Mouse (Mus musculus): ENCODE data around the gene Xpnpep3. TPM values are rescaled to one million over a fixed set of nuclear protein-coding genes. Genes with fewer than 3 reads are reported as not detected.

Xpnpep3 gene
- polyA plus RNA-seq, 1 experiment from 2014 or later: 8.7 TPM

DNA sequence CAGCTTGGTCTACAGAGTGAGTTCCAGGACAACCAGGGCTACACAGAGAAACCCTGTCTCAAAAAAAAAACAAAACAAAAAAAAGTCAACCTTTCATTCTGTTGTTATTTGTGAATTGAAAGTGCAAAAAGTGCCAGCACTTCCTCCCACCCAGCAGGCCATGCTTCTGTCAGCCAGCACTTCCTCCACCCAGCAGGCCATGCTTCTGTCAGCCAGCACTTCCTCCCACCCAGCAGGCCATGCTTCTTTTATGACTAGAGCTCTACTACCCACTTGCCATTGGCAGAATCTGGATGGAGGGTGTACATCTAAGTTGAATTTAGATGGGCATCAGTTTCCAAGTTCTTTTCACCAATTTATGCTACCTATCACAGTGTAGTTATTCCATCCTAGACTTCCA lies 6.9 kb upstream of the Xpnpep3 start:
- Histone ChIP-seq H3K9ac (ENCODE audit: low read depth, low read length) (no peak overlapping the region), H3K36me3 (ENCODE audit: insufficient read depth, low read length) (peaks cover 15% of the 10 kb centered on the region; the same call in 1 of the 2 replicates), H3K4me1 (replicated peaks; ENCODE audit: insufficient read depth, low read length) (peaks cover 3% of the 10 kb centered on the region), H3K4me3 (replicated peaks; ENCODE audit: low read depth, low read length) (no peak overlapping the region), H3K9me3 (replicated peaks; ENCODE audit: low read length) (no peaks in the 10 kb centered on the region), H3K4me2 (ENCODE audit: low read length) (no peak overlapping the region), H3K27me3 (ENCODE audit: insufficient read depth, low read length) (no peaks in the 10 kb centered on the region), H3K27ac (no peak overlapping the region)
- DNase-seq (ENCODE audit: low spot score) (no peak), ATAC-seq (replicated peaks; ENCODE audit: low FRiP score, low read depth) (no peak)
- no peak for TF ChIP-seq CTCF (IDR thresholded peaks at IDR 0.05; ENCODE audit: low read depth)

DNA sequence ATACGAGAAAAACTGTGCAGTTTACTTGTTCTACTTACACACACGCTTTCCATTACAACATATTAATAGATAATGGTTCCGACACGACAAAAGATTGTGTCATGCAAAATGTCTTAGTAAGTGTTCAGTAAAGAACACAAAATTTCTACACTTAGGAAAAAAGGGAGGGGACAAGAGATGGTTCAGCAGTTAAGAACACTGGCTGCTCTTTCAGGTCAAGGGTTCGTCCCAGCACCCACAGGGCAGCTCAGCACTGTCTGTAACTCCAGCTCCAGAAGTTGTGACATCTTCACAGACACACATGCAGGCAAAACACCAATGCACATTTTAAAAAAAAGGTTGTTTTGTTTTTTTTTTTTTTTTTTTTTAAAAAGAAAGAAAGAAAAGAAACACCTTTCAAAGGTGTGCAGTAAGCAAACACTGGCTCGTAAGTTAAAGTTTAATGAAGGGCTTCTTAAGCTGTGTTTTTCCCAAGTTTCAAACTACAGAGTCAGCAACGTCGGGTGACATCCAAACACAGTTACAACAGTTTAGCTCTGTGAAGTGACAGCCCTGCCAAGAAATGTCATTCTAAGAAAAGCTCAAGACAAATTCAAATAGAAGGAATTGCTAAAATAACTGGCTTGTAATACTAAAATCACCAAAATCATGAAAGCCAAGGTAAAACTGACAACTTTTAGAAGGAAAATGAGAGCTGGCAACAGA lies 5.6 kb upstream of the Xpnpep3 start:
- 69% methylated on average over 8 of the region's 8 CpGs for WGBS
- no peak for TF ChIP-seq CTCF (IDR thresholded peaks at IDR 0.05; ENCODE audit: low read depth)
- Histone ChIP-seq H3K9ac (ENCODE audit: low read depth, low read length) (no peak overlapping the region), H3K9me3 (replicated peaks; ENCODE audit: low read length) (no peaks in the 10 kb centered on the region), H3K27me3 (ENCODE audit: insufficient read depth, low read length) (no peaks in the 10 kb centered on the region), H3K4me1 (replicated peaks; ENCODE audit: insufficient read depth, low read length) (peaks cover 4% of the 10 kb centered on the region), H3K4me2 (ENCODE audit: low read length) (no peak overlapping the region), H3K4me3 (replicated peaks; ENCODE audit: low read depth, low read length) (no peak overlapping the region), H3K36me3 (ENCODE audit: insufficient read depth, low read length) (peaks cover 7% of the 10 kb centered on the region; the same call in 1 of the 2 replicates), H3K27ac (no peak overlapping the region)
- no peak for DNase-seq (ENCODE audit: low spot score)
- no peak for ATAC-seq (replicated peaks; ENCODE audit: low FRiP score, low read depth)

DNA sequence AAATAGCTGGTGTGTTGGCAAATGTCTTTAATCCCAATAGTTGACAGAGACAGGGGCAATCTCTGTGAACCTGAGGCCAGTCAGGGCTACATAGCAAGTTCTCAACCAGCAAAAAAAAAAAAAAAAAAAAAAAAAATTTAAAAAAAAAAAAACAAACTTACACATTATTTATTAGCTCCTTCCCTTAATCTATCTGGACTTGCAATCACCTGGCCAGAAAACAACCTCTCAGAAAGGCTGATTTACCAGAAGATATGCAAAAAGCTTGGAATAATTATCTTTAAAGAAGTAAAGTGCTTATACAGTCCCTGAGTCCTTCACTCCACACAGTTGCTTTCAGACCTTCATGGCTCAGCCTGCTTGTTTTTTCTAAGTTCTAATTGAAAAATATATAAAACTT lies 1.7 kb upstream of the Xpnpep3 start:
- H3K4me3 ChIP-seq (replicated peaks; ENCODE audit: low read depth, low read length): peak overlapping the region; percentile 99
- no peak for TF ChIP-seq CTCF (IDR thresholded peaks at IDR 0.05; ENCODE audit: low read depth)
- H3K9ac ChIP-seq (ENCODE audit: low read depth, low read length): peak overlapping the region; percentile 96; the same call in 1 of the 2 replicates
- H3K27me3 ChIP-seq (ENCODE audit: insufficient read depth, low read length): no peaks in the 10 kb centered on the region
- H3K27ac ChIP-seq: no peak overlapping the region
- DNase-seq (ENCODE audit: low spot score) (no peak), ATAC-seq (replicated peaks; ENCODE audit: low FRiP score, low read depth) (no peak)
- peaks cover 4% of the 10 kb centered on the region for H3K4me1 ChIP-seq (replicated peaks; ENCODE audit: insufficient read depth, low read length)
- peak overlapping the region; percentile 73 for H3K4me2 ChIP-seq (ENCODE audit: low read length)
- H3K9me3 ChIP-seq (replicated peaks; ENCODE audit: low read length): no peaks in the 10 kb centered on the region
- no peaks in the 10 kb centered on the region for H3K36me3 ChIP-seq (ENCODE audit: insufficient read depth, low read length)

DNA sequence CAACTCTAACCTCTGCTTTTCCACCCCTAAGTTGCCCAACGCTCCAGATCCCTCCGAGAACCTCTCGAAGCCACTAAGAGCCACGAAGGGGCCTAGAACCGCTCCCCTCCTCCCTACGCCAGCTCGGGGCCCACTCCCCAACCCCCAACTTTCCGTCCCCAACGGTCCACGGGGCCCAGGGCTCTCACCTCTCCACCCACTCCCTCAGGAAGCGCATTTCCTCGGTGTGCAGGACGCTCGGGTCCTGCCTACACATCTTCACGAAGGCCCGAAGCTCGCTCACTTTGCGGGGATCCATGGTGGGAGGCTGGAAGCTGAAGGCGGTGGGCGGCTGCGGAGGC lies 671 bp upstream of the Xpnpep3 start:
- under 1% methylated on average over 21 of the region's 21 CpGs for WGBS
- ATAC-seq (replicated peaks; ENCODE audit: low FRiP score, low read depth): no peak

DNA sequence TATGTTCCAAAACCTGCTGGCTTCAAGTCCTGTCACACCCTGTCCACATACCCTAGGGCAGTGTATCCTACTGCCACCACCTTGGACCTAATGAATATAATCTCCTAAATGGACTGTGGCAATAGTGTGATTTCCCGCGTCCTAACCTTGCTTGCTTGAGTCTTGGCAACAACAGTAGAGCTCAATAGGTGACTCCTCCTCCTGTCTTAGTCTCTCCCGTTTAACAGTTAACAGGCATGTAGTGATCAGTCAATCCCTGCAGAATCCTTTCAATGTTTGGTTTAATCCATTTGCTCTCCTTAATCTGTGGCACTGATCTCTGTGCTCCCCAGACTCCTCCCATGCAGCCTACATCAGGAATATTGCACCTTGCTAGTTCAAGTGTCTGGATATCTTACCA lies 5.1 kb downstream of the Xpnpep3 start:
- no peaks in the 10 kb centered on the region for H3K36me3 ChIP-seq (ENCODE audit: insufficient read depth, low read length)
- no peak overlapping the region for H3K27ac ChIP-seq
- H3K4me2 ChIP-seq (ENCODE audit: low read length): no peak overlapping the region
- H3K27me3 ChIP-seq (ENCODE audit: insufficient read depth, low read length): no peaks in the 10 kb centered on the region
- H3K9ac ChIP-seq (ENCODE audit: low read depth, low read length): no peak overlapping the region
- H3K4me1 ChIP-seq (replicated peaks; ENCODE audit: insufficient read depth, low read length): no peaks in the 10 kb centered on the region
- no peaks in the 10 kb centered on the region for H3K9me3 ChIP-seq (replicated peaks; ENCODE audit: low read length)
- H3K4me3 ChIP-seq (replicated peaks; ENCODE audit: low read depth, low read length): no peak overlapping the region
- TF ChIP-seq CTCF (IDR thresholded peaks at IDR 0.05; ENCODE audit: low read depth): no peak
- DNase-seq (ENCODE audit: low spot score): no peak
- WGBS: 84% methylated on average over 3 of the region's 3 CpGs
- no peak for ATAC-seq (replicated peaks; ENCODE audit: low FRiP score, low read depth)

More for the DNA sequence above, 671 bp upstream of the Xpnpep3 start:
- H3K27me3 ChIP-seq (ENCODE audit: insufficient read depth, low read length): no peaks in the 10 kb centered on the region
- H3K27ac ChIP-seq: peak overlapping the region; percentile 90
- H3K9ac ChIP-seq (ENCODE audit: low read depth, low read length): peak overlapping the region; percentile 96
- H3K4me3 ChIP-seq (replicated peaks; ENCODE audit: low read depth, low read length): peak overlapping the region; percentile 99
- H3K9me3 ChIP-seq (replicated peaks; ENCODE audit: low read length): no peaks in the 10 kb centered on the region
- 0 out of 2 replicates have a peak, but pooled peaks have one; percentile 1 for TF ChIP-seq CTCF (IDR thresholded peaks at IDR 0.05; ENCODE audit: low read depth)
- H3K36me3 ChIP-seq (ENCODE audit: insufficient read depth, low read length): no peaks in the 10 kb centered on the region
- H3K4me2 ChIP-seq (ENCODE audit: low read length): peak overlapping the region; percentile 73
- peaks cover 4% of the 10 kb centered on the region for H3K4me1 ChIP-seq (replicated peaks; ENCODE audit: insufficient read depth, low read length)
- DNase-seq (ENCODE audit: low spot score): no peak

DNA sequence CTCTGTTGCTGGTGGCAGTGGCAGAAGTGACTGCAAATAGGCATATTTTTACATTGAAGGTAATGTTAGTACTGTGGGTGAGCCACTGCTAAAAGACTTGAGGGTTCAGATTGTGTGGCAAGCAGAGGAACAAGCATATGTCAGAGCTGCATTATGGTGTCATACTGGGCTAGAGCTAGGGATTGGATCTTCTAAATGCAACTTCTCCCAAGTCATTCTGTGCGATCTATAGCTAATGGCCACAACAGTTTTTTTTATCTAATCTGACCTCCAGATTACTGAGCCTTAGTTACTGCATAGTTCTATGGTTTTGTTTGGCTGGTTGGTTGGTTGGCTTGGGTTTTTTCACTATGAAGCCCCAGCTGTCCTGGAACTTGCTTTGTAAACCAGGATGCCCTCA lies 8.3 kb downstream of the Xpnpep3 start, which contains the start of gene Dnajb7:
Gene Dnajb7 (minus strand): TSS at position 101 of the 400 bp plus-strand sequence.
- Histone ChIP-seq H3K4me1 (replicated peaks; ENCODE audit: insufficient read depth, low read length) (no peaks in the 10 kb centered on the region), H3K27me3 (ENCODE audit: insufficient read depth, low read length) (no peaks in the 10 kb centered on the region), H3K36me3 (ENCODE audit: insufficient read depth, low read length) (no peaks in the 10 kb centered on the region), H3K9me3 (replicated peaks; ENCODE audit: low read length) (no peaks in the 10 kb centered on the region), H3K9ac (ENCODE audit: low read depth, low read length) (no peak within 1 kb of the TSS), H3K4me3 (replicated peaks; ENCODE audit: low read depth, low read length) (no peak within 1 kb of the TSS), H3K27ac (no peak within 1 kb of the TSS), H3K4me2 (ENCODE audit: low read length) (no peak within 1 kb of the TSS)
- WGBS: 100% methylated on average over 1 of the region's 1 CpGs
- DNase-seq (ENCODE audit: low spot score) (no peak), ATAC-seq (replicated peaks; ENCODE audit: low FRiP score, low read depth) (no peak)
- no peak for TF ChIP-seq CTCF (IDR thresholded peaks at IDR 0.05; ENCODE audit: low read depth)

Measured in kidney, postnatal 0 days (tissue).